Mouse (Mus musculus) ovary, adult 18-20 months (tissue): ENCODE results near the gene Nfkbie.

ENCODE experiments used
- DNase-seq: peaks from one replicate; pipeline ENCODE4 v3.0.0; 2022; ENCODE audit warnings: low spot score, mixed read lengths

Nfkbie gene

DNA sequence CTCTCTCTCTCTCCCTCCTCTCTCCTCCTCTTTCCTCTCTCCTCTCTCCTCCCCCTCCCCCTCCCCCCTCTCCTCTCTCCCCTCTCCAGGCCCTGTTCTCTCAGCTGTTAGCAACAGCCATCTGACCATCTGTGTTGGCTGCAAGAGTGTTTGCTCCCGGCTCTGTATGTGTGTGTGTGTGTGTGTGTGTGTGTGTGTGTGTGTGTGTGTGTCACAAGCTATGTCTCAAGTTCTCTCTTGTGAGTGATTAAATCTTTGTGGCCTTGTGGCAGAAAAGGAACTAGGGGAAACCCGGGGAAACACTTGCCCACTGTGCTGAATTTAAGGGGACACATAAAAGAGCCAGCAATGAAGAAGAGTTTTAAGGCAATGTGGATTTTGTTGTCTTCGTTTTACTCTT is 42.3 kb downstream of the Nfkbie start:
- no peak for DNase-seq

DNA sequence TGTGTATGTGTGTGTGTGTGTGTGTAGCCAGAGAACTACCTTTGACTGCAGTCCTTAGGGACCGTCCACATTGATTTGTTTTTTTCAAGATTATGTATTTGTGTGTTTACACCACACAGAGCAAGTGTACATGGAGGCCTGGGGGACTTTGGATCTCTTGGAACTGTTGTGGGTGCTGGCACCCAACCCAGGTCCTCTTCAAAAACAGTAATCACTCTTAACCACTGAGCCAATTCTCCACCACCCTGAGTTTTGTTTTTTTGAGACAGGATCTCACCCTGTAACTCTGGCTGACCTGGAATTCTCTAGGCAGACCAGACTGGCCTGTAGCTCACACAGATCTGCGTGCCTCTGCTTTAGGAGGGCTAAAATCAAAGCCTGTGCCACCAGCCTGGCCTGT is 42.9 kb downstream of the Nfkbie start:
- DNase-seq, result no peak

DNA sequence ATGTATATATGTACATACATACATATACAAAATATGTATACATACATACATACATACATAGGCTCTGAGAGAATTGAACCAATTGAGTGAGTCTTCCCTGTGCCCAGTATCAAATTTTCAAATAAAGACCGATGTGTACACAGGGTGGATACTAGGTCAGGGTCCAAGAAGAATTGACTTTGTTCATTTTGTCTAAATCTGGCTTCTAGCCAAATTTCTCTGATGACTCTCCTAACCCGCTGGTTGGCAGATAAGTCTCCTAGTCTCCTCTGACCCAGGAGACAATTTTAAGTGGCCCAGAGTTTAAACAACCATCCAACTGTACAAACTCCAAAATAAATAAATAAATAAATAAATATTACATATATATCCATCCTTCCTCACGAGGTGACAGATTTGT is 43.4 kb downstream of the Nfkbie start:
- DNase-seq, result no peak

- DNase-seq, result no peak
Measured at GRCm38 (mm10) chr17:45599446-45600242, 44.1 kb downstream of the Nfkbie start, which contains the start of gene Slc29a1. Slc29a1 (minus strand) TSS chr17:45599606.

- DNase-seq, result no peak
Measured at GRCm38 (mm10) chr17:45600267-45600666, 44.8 kb downstream of the Nfkbie start.

GRCm38 (mm10) chr17:45601325-45601724 is 45.8 kb downstream of the Nfkbie start:
- DNase-seq, result no peak

DNA sequence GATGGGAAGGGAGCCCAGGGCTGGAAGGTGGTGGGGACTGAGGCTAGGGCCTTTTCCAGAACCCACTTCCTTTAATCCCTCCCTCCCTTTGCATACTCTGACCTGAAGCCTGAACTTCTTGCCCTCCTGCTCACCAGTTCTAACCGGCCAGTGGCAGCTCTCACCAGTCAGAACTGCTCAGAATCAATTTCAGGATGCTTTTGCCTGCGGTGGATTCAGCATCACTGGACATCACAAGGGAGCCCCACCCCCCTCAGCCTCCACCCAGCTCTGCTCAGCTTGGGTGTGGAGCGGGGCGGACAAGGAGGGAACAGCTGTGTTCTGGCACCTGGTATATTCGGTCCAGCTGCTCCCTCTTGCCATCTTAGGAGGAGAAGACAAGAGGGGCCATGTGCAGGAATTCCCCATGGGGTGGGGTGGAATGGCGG is 46.4 kb downstream of the Nfkbie start, which contains the start of gene Mymx:
Gene Mymx, minus strand, starts transcription at position 226 of the 428 bp plus-strand sequence.
- no peak for DNase-seq

DNA sequence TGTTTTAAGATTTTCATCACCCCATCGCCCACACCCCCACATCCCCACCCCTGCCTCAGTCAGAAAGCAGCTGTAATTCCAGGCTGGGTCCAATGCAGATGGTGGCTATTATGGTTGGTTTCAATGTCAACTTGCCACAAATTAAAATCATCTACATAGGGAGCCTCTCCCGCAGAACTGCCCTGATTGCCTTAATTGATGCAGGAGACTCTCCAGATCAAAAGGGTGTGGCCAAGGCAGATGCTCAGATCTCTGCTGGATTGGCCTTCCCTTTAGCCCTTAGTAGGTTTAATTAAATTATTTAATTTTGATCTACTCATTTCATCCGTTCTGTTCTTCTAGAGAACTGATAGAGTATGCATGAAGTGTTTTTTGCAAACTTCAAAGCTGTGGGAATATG is 47.5 kb downstream of the Nfkbie start:
- no peak for DNase-seq

DNA sequence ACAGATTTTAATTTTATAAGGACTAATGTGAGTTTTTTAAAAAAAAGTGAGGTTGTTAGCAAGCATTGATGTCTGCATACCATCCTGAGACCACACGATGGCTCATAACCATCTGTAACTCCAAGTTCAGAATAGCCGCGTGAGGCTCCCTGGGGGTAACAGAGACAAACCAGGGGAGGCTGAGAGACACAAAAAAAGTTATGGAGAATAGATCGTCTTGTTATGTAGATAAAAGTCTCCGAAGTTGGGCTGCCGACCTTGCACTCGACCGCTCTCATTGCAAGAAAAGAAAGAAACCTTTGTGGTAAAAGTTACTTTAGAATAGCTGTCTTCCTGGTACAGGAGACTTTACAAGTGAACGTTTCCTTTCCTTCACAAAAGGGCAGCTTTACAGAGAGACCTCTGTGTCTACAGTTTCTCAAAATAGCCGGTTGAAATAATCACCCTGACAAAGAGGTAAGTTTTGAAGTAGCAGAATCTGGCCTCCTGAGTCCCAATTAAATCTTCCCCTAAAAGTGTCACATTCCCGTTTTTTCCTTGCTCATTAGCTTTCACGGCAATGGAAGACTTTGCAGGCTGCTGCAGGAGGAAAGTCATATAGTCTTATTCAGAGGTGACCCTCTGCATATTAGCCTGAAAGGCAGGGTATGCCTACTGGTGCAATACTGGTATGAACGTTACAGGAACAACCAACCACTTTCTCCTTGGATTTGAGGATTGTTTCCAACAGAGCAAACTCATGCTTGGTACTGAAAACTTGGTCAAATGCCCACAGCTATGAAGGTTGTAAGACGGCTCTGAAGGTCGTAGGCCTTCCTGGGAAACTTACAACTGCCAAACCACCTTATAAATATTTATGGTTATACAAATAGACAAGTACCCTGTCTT is 51.7 kb downstream of the Nfkbie start:
- no peak for DNase-seq

DNA sequence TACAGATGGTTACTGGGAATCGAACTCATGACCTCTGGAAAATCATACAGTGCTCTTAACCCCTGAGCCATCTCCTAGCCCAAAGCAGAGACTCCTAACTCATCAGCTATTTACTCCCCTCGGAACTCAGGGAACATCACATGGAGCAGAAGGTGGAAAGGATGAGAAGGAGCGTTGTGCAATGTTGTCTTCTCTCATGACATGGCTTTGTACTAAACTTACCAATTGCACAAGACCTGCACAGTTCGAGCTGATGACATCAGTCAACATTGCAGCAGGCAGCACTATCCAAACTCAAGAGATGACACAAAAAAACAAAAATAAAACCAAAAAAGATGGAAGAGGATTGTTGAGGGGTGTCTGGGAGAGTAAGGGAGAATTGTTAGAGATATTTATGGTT is 52.9 kb downstream of the Nfkbie start:
- DNase-seq, result no peak

DNA sequence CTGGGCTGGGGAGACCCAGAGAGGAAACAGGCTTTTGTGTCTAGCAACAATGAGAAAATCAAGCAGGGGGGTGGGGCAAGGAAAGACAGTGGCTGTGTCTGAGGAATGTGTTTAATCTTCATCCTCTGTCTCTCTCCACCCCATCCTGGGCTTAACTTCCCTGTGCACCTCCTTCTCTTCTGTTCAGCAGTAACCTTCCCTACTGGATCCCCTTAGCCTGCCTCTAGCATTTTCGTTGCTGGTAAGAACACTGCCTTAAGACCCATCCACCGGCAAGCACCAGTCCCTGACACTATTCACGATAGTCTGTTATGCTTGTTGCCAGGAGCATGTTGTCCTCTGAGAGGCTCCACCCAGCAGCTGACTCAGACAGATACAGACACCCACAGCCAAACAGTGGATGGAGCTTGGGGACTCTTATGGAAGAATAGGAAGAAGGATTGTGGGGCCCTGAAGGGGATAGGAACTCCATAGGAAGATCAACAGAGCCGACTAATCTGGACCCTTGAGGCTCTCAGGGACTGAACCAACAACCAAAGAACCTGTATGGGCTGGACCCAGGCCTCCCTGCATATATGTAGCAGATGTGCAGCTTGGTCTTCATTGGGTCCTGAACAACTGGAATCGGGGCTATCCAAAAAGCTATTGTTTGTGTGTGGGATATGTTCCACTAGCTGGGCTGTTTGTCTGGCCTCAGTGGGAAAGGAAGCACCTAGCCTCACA is 54.8 kb downstream of the Nfkbie start:
- no peak for DNase-seq

DNA sequence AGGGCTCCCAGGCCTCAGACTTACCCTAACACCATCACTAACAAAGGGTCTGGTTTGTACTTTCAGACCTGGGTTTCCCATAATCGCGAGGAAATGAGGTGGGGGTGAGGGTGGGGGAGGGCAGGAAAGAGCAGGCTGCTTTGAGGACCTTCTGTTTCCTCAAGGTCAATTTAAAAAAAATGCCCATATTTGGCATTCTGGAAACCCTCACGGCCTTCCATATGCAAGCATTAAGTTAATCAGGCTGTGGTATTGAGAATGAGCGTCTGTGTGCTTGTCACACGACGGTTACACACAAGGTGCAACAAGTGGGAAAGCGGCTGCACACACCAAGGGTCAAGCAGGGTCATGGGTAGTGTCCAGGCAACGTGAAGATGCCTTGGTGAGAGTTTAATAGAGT is 56.5 kb downstream of the Nfkbie start:
- DNase-seq, result no peak
